9 mouse cellular contexts compared by ENCODE assay signal in genomic region chr1:167781787-167782484, GRCm38 (mm10).
DNase-seq lines count a peak whose midpoint lies in the region; ATAC-seq lines count a peak whose summit lies in the region.
"Had no signal": no experiment of that assay in that cellular context is flagged by ENCODE, and none has a peak within 500 bp of the region (broad histone marks: within the 10 kb centered on the region; RNA-seq: fewer than 3 reads in every experiment).

No protein-coding gene starts in this region.

- no peak overlapping the region for H3K4me3 ChIP-seq in limb, embryonic 13.5 days
- no peak overlapping the region for H3K4me3 ChIP-seq in neural tube, embryonic 11.5 days (ENCODE audit: low read depth, low read length)
- H3K4me3 ChIP-seq: embryonic facial prominence, embryonic 15.5 days had no signal

- H3K9me3 ChIP-seq in limb, embryonic 13.5 days: no peaks in the 10 kb centered on the region
- no peaks in the 10 kb centered on the region for H3K9me3 ChIP-seq in neural tube, embryonic 11.5 days (ENCODE audit: control insufficient read depth, low read length)
- H3K9me3 ChIP-seq: embryonic facial prominence, embryonic 15.5 days had no signal

- DNase-seq in A20 (ENCODE audit: low read depth, low spot score) (peak; percentile 53), adipocyte (ENCODE audit: low spot score) (peak; percentile 71)
- DNase-seq in heart, adult 18-20 months: peak; percentile 65 to 77
- DNase-seq in kidney, adult 8-10 months: peak; percentile 75 to 76
- peak; percentile 74 for DNase-seq in neural tube, embryonic 11.5 days (ENCODE audit: low spot score)
- peak; percentile 55 for DNase-seq in yolk sac, embryonic 10.5 days (ENCODE audit: low spot score)

- peak; percentile 80 for ATAC-seq in common myeloid progenitor, adult 5-6 weeks (replicated peaks; ENCODE audit: low read depth, poor library complexity, severe bottlenecking)
- ATAC-seq in limb, embryonic 13.5 days (ENCODE audit: low FRiP score, low read depth): peak; percentile 77; the same call in 1 of the 2 replicates
- ATAC-seq in neural tube, embryonic 11.5 days (ENCODE audit: insufficient read depth, low FRiP score, low TSS enrichment): no peak; the same call in 1 of the 2 replicates

- H3K36me3 ChIP-seq in limb, embryonic 13.5 days: no peaks in the 10 kb centered on the region
- H3K36me3 ChIP-seq in neural tube, embryonic 11.5 days (ENCODE audit: control insufficient read depth, insufficient read depth, low read length): no peaks in the 10 kb centered on the region
- H3K36me3 ChIP-seq: embryonic facial prominence, embryonic 15.5 days had no signal

- peaks cover 14% of the 10 kb centered on the region for H3K27me3 ChIP-seq in limb, embryonic 13.5 days
- H3K27me3 ChIP-seq in neural tube, embryonic 11.5 days (ENCODE audit: control insufficient read depth, insufficient read depth, low read length): no peaks in the 10 kb centered on the region
- H3K27me3 ChIP-seq: embryonic facial prominence, embryonic 15.5 days had no signal

- H3K4me2 ChIP-seq in limb, embryonic 13.5 days (replicated peaks): no peak overlapping the region
- H3K4me2 ChIP-seq in neural tube, embryonic 11.5 days (ENCODE audit: low read depth): no peak overlapping the region
- H3K4me2 ChIP-seq: embryonic facial prominence, embryonic 15.5 days had no signal

- H3K9ac ChIP-seq in limb, embryonic 13.5 days: no peak overlapping the region
- H3K9ac ChIP-seq in neural tube, embryonic 11.5 days (ENCODE audit: low read length): no peak overlapping the region
- H3K9ac ChIP-seq: embryonic facial prominence, embryonic 15.5 days had no signal

- WGBS in limb, embryonic 13.5 days: 61% methylated on average over 10 of the region's 10 CpGs
- WGBS in neural tube, embryonic 11.5 days: 61% methylated on average over 10 of the region's 10 CpGs

- no peak overlapping the region for H3K27ac ChIP-seq in limb, embryonic 13.5 days
- no peak overlapping the region for H3K27ac ChIP-seq in neural tube, embryonic 11.5 days (ENCODE audit: low read depth, low read length)
- H3K27ac ChIP-seq: embryonic facial prominence, embryonic 15.5 days had no signal

- peaks cover 6% of the 10 kb centered on the region; the same call in 1 of the 2 replicates for H3K4me1 ChIP-seq in limb, embryonic 13.5 days
- H3K4me1 ChIP-seq in neural tube, embryonic 11.5 days (ENCODE audit: control insufficient read depth, insufficient read depth, low read length): no peaks in the 10 kb centered on the region
